Mouse (Mus musculus) c-Kit-positive CD71-negative TER-119-negative erythroid progenitor cells, embryonic 14.5 days (primary cell): Measurements from ENCODE around the gene Lin54.
A peak's percentile ranks its signal among the peaks of the same experiment; 100 is the strongest.

Experiments
- DNase-seq: peaks from one replicate; pipeline ENCODE4 v3.0.0-alpha.2; 2013; ENCODE audit warnings: low read depth

The Lin54 gene

GRCm38 (mm10) chr5:100500458-100500961, at the start of gene Lin54:
Lin54 (minus strand) TSS chr5:100500639.
- peak; percentile 91 for DNase-seq

- DNase-seq = no peak
Measured at GRCm38 (mm10) chr5:100550151-100550550, 49.7 kb upstream of the Lin54 start.

GRCm38 (mm10) chr5:100549311-100549710, 48.9 kb upstream of the Lin54 start:
- DNase-seq = no peak

DNA sequence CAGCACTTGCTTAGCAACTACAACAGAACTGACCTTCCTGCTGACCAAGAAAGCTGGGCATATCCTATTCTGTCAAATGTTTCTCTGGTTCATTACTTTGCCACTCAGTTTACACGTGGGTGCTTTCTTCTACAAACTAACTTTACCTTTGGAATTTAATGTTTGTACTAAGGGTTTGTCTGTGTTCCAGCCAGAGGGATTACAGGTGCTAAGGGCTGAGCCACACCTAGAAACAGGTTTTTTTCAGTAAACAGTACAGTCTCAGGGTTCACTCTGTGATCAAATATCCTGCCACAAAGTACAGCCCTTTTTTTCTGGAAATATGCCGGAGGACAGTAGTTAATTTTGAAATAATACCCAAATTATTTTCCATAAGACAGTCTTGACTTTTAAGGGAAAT, 47.8 kb upstream of the Lin54 start:
- no peak for DNase-seq

GRCm38 (mm10) chr5:100546294-100547080, 46.0 kb upstream of the Lin54 start:
- DNase-seq = no peak

GRCm38 (mm10) chr5:100536638-100537037, 36.2 kb upstream of the Lin54 start:
- DNase-seq = peak; percentile 47

DNA sequence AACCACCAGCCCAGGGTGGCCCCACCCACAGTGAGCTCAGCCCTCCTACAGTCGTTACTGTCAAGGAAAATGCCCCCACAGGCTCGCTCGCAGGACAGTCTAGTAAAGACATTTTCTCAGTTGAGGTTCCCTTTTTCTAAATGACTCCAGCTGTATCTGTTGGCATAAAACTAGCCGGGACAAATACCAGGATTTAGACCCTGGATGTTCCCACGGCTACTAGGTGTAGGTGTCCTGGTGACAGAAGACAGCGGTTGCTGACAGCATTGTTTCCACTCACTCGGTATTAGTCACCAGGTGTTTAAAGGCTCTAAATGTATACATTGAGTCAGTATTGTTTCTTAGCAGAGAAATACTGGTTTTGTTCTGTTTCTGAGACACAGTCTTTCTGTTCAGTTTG, 35.4 kb upstream of the Lin54 start:
- DNase-seq = no peak

DNA sequence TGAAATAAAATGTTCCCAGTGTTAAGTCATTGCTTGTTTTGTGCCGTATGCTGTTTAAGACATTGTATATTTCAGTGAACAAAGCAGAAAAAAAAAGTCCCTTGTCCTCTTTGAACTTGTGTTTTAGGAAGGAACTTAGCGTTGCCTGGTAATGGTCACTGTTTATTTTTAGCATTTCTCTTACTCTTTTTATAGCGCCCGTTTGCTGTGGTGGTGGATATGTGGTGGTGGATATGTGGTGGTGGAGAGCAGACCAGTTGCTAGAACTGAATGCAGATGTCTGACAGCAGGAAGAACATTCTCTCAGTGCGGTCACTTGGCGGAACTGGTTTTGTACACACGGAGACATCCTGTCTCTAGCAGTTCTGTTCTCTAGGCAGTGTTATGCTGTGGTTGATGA, 25.7 kb upstream of the Lin54 start:
- peak; percentile 65 for DNase-seq

- DNase-seq = no peak
Measured at GRCm38 (mm10) chr5:100525620-100526019, 25.2 kb upstream of the Lin54 start.

DNA sequence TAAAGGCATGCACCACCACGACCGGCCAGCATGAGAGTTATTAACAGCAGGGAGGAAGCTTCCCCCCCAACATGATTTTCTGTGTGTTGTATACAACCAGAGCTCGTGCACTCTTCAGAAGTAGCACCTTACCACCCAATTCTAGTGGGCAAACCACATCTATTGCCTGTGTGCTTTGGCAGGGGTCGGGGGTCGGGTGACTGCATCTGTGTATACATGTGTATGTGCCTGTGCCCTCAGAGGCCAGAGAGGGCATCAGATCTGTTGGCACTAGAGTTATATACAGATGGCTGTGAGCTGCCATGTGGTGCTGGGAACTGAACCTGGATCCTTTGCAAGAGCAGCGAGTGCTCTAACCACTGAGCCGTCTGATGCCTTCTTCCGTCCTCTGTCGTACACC, 24.5 kb upstream of the Lin54 start:
- no peak for DNase-seq

- no peak for DNase-seq
Measured at GRCm38 (mm10) chr5:100523331-100523730, 22.9 kb upstream of the Lin54 start.

DNA sequence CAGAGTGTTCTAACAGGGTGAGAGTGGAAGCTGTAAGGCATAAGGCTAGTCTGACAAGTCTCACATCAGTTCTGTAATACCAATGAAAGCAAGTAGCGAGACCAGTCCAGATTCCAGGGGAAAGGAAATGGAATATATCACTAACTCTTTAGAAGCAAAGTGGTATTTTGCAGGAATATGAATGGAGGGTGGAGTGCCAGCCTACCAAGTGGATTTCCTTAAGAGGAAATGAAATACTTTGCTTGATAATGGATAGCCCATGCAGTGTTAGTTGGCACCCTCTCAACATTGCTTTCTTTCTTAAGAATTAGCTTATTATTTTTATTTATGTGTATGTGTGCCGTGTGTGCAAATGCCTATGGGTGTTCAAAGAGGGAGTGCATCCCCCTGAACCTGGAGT, 19.8 kb upstream of the Lin54 start:
- DNase-seq = no peak

GRCm38 (mm10) chr5:100519027-100519411, 18.6 kb upstream of the Lin54 start:
- no peak for DNase-seq

GRCm38 (mm10) chr5:100518049-100519026, 17.9 kb upstream of the Lin54 start, which contains the start of gene Cops4:
Cops4 (plus strand) TSS chr5:100518309.
- peak; percentile 99 for DNase-seq

DNA sequence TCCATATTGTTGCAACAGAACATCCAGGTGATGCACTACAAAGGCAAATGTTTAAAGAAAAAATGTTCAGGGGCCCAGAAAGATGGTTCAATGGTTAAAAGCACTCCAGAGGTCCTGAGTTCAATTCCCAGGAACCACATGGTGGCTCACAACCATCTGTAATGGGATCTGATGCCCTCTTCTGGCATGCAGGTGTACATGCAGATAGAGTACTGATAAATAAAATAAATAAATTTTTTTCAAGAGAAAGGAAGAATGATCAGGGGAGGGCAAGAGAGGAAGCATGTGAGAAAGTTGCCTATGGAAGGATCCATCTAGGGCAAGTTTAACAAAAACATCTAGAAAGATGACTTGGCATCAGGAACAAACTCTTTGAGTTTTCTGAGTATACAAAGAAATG, 12.1 kb upstream of the Lin54 start:
- no peak for DNase-seq

GRCm38 (mm10) chr5:100509247-100509646, 8.8 kb upstream of the Lin54 start:
- no peak for DNase-seq

GRCm38 (mm10) chr5:100501267-100501666, 828 bp upstream of the Lin54 start:
- no peak for DNase-seq

DNA sequence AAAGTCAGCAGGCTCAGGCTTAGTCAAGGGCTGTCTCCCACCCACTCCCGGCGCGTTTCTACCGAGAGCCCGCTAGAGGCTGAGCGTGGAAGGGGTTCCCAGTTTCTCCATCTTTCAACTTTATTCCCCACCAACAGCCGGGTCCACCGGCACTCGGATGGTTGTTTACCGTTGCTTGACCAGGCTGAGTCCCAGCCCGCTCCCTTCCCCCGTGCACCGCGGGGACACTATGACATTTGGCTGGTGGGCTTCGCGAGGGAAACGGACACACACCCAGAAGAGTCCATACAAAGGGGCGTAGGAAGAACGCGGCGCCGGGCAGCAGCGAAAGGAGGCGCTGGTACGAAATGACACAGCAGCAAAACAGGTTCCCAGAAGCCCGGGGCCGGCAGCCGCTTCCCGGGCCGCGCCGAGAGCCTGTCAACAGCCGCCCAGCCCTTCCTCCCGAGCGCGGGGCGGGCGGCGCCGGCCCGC, 571 bp downstream of the Lin54 start:
- no peak for DNase-seq

DNA sequence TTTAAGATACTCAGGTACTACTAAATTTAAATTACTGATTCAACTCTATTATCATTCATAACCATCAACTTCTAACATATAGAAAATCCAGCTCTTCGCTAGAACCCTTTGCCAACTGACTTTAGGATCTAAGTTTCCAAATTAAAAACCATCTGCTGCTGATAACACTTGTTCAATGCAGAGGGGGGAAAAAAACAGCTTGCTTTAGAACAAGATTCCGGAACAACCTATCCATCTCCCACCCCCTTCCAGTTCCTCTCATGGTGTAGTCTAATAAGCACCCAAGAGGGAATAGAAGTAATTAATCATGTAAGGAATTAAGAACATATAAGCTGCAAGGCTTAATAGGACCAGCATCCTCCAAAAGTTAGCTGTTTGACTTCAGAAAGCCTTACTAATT, 1.2 kb downstream of the Lin54 start:
- DNase-seq = no peak

DNA sequence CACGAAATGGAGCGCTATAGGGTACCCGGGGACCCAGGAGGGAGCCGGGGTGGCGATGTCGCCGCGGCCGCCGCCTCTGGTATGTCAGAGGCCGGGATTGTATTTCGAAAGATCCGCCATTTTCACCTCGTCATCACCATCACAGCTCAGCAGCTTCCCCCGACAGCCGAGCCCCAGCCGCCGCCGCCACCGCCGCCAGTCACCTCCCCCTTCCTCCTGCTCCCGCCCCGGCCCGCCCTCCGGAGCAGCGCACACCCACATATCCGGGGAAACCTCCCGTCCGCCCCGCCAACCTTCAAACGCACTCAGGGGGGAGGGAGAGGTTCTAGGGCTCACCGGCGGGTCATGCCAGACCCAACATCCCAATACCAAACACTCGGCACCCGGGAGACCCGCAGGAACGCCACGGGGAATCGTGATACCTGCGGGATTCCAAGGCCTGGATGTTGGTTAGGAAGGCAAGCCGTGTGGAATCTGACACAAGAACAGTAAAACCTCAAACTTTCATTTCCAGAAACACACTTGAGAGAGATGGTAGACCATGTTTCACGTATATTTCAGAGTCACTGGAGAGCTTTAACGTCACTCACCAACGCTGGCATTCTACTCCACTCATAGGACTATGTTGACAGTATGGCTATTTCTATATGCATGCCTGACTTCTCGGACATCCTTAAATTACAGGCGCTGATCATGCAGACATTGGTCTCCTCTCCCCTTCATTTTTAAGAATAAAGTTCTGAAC, 1.8 kb downstream of the Lin54 start:
- DNase-seq = no peak

DNA sequence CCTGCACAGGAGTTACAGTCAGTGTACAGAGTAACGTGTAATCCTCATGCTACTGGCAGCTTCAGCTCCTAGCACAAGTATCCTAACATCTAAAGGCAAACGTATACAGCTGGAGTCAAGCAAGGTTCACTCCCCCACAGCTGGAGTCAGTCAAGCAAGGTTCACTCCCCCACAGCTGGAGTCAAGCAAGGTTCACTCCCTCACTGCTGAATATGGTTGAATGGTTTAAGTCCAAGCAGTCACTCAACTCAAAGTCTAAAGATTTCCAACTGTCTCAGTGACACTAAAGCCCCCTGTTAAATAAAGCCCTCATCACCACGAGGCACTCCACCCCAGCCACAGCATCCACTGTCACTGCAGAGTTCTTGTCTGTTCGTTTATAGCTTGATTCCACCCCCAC, 8.7 kb downstream of the Lin54 start:
- no peak for DNase-seq

DNA sequence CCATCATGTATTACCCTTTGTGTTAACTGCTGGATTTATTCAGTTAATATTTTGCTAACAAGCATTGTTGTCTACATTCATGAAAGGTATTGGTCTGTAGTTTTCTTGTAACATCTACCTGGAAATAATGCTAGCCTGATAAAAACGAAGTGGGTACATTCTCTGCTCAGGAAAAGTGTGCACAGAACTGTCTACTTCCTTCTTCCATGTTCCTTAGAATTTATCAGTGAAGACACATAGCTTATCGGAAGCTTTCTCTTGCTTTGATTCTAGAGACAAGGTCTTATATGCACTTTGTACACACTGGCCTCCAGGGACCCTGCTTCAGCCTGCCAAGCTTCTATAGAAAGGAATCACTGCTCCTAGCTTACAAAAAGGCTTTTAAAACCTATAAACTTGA, 11.1 kb downstream of the Lin54 start:
- DNase-seq = no peak
